Mouse (Mus musculus) adrenal gland, postnatal 0 days (tissue): ENCODE results near the gene Cul4b. TPM values are rescaled to one million over a fixed set of nuclear protein-coding genes. Genes with fewer than 3 reads are reported as not detected.

Experiments
- polyA plus RNA-seq: library from polyadenylated mRNA; unstranded; fragments of >200 nt; fragmentation: Nextera tagmentation; extraction: Ambion mirVana; gene quantifications from 2 replicates; pipeline ENCODE4 v1.2.1, GENCODE M21; 2015

Cul4b gene
- 13.5 and 21.5 TPM in 2 replicates for polyA plus RNA-seq

GRCm38 (mm10) chrX:38576078-38576477, at the start of gene Cul4b:
Gene Cul4b, minus strand, starts transcription at chrX:38576196.

GRCm38 (mm10) chrX:38600177-38600994, 24.4 kb upstream of the Cul4b start, which contains the start of gene Mcts1:
Gene Mcts1, plus strand, starts transcription at chrX:38600578.

Other genes starting within 250 kb of the Cul4b start
- 251 and 270 TPM in 2 replicates for gene Lamp2, start 119.7 kb downstream of the Cul4b start, polyA plus RNA-seq
- gene Mcts1, start 24.4 kb upstream of the Cul4b start, polyA plus RNA-seq = 171 and 188 TPM in 2 replicates
- gene C1galt1c1, start 58.9 kb upstream of the Cul4b start, polyA plus RNA-seq = 48.2 and 58.3 TPM in 2 replicates
- gene 6030498E09Rik, start 196.5 kb upstream of the Cul4b start, polyA plus RNA-seq = 0.10 and 0.60 TPM in 2 replicates